In genomic region chr5:142410348-142410747, GRCm38 (mm10) we compare ENCODE assay signal across 18 mouse cellular contexts. TPM values are rescaled to one million over a fixed set of nuclear protein-coding genes. Genes with fewer than 3 reads are reported as not detected.
DNase-seq lines count a peak whose midpoint lies in the region; ATAC-seq and TF ChIP-seq lines count a peak whose summit lies in the region.
"Had no signal": no experiment of that assay in that cellular context is flagged by ENCODE, and none has a peak within 500 bp of the region (broad histone marks: within the 10 kb centered on the region; RNA-seq: fewer than 3 reads in every experiment).

No protein-coding gene starts in this region.

- H3K9me3 ChIP-seq in forebrain, embryonic 10.5 days = no peaks in the 10 kb centered on the region
- H3K9me3 ChIP-seq in forebrain, embryonic 11.5 days (ENCODE audit: control insufficient read depth, low read length) = no peaks in the 10 kb centered on the region
- H3K9me3 ChIP-seq in hindbrain, embryonic 13.5 days = no peaks in the 10 kb centered on the region
- no peaks in the 10 kb centered on the region for H3K9me3 ChIP-seq in hindbrain, embryonic 16.5 days (ENCODE audit: control insufficient read depth, low read length)
- no peaks in the 10 kb centered on the region for H3K9me3 ChIP-seq in embryonic facial prominence, embryonic 15.5 days (replicated peaks)
- H3K9me3 ChIP-seq in midbrain, postnatal 0 days (ENCODE audit: low read length) = no peaks in the 10 kb centered on the region

- no peak overlapping the region for H3K9ac ChIP-seq in forebrain, embryonic 11.5 days (ENCODE audit: low read length)
- peak overlapping the region; percentile 39; the same call in 1 of the 2 replicates for H3K9ac ChIP-seq in hindbrain, embryonic 13.5 days
- H3K9ac ChIP-seq in hindbrain, embryonic 16.5 days (ENCODE audit: low read depth, low read length) = no peak overlapping the region
- no peak overlapping the region for H3K9ac ChIP-seq in embryonic facial prominence, embryonic 15.5 days
- 0 out of 2 replicates have a peak overlapping the region, but pooled peaks have one; percentile 29 for H3K9ac ChIP-seq in midbrain, postnatal 0 days (replicated peaks; ENCODE audit: low read length, poor library complexity, severe bottlenecking)
- H3K9ac ChIP-seq: liver, postnatal 0 days had no signal

- H3K4me3 ChIP-seq in forebrain, embryonic 10.5 days = no peak overlapping the region
- no peak overlapping the region for H3K4me3 ChIP-seq in forebrain, embryonic 11.5 days (ENCODE audit: low read depth, low read length)
- no peak overlapping the region for H3K4me3 ChIP-seq in hindbrain, embryonic 13.5 days
- no peak overlapping the region for H3K4me3 ChIP-seq in hindbrain, embryonic 16.5 days (ENCODE audit: low read length)
- no peak overlapping the region for H3K4me3 ChIP-seq in embryonic facial prominence, embryonic 15.5 days (replicated peaks)
- no peak overlapping the region for H3K4me3 ChIP-seq in midbrain, postnatal 0 days (ENCODE audit: low read depth, low read length)
- H3K4me3 ChIP-seq: heart, adult 2 months had no signal

- no peak for ATAC-seq in forebrain, embryonic 11.5 days (replicated peaks; ENCODE audit: low FRiP score)
- ATAC-seq in hindbrain, embryonic 13.5 days (ENCODE audit: low FRiP score) = no peak
- ATAC-seq in hindbrain, embryonic 16.5 days = no peak
- no peak for ATAC-seq in embryonic facial prominence, embryonic 15.5 days (ENCODE audit: insufficient number of reproducible peaks, low FRiP score, low TSS enrichment, low read depth)
- no peak for ATAC-seq in midbrain, postnatal 0 days (ENCODE audit: low FRiP score)
- ATAC-seq: activated CD4-positive, CD25-positive, alpha-beta regulatory T cell, adult 4 months; liver, postnatal 0 days had no signal

- H3K27ac ChIP-seq in forebrain, embryonic 10.5 days = peak overlapping the region; percentile 54; the same call in 1 of the 2 replicates
- no peak overlapping the region for H3K27ac ChIP-seq in forebrain, embryonic 11.5 days (ENCODE audit: low read depth, low read length)
- peak overlapping the region; percentile 58 for H3K27ac ChIP-seq in hindbrain, embryonic 13.5 days
- no peak overlapping the region for H3K27ac ChIP-seq in hindbrain, embryonic 16.5 days (ENCODE audit: low read depth, low read length)
- H3K27ac ChIP-seq in embryonic facial prominence, embryonic 15.5 days (replicated peaks) = peak overlapping the region; percentile 58; the same call in 1 of the 2 replicates
- H3K27ac ChIP-seq in midbrain, postnatal 0 days (ENCODE audit: low read depth, low read length) = no peak overlapping the region
- H3K27ac ChIP-seq: heart, adult 2 months; stomach, postnatal 0 days had no signal

- H3K27me3 ChIP-seq in forebrain, embryonic 10.5 days (ENCODE audit: poor library complexity, severe bottlenecking) = no peaks in the 10 kb centered on the region
- H3K27me3 ChIP-seq in forebrain, embryonic 11.5 days (ENCODE audit: control insufficient read depth, insufficient read depth, low read length) = no peaks in the 10 kb centered on the region
- no peaks in the 10 kb centered on the region for H3K27me3 ChIP-seq in hindbrain, embryonic 13.5 days
- H3K27me3 ChIP-seq in hindbrain, embryonic 16.5 days (replicated peaks; ENCODE audit: control insufficient read depth, insufficient read depth, low read length) = no peaks in the 10 kb centered on the region
- H3K27me3 ChIP-seq in embryonic facial prominence, embryonic 15.5 days = no peaks in the 10 kb centered on the region
- H3K27me3 ChIP-seq in midbrain, postnatal 0 days (ENCODE audit: insufficient read depth, low read length) = no peaks in the 10 kb centered on the region
- H3K27me3 ChIP-seq: CH12.LX had no signal

- peaks cover 65% of the 10 kb centered on the region for H3K36me3 ChIP-seq in forebrain, embryonic 10.5 days (replicated peaks)
- no peaks in the 10 kb centered on the region for H3K36me3 ChIP-seq in forebrain, embryonic 11.5 days (ENCODE audit: control insufficient read depth, insufficient read depth, low read length)
- H3K36me3 ChIP-seq in hindbrain, embryonic 13.5 days = peaks cover 11% of the 10 kb centered on the region
- H3K36me3 ChIP-seq in hindbrain, embryonic 16.5 days (ENCODE audit: control insufficient read depth, insufficient read depth, low read length) = no peaks in the 10 kb centered on the region
- peaks cover 5% of the 10 kb centered on the region for H3K36me3 ChIP-seq in embryonic facial prominence, embryonic 15.5 days
- H3K36me3 ChIP-seq in midbrain, postnatal 0 days (ENCODE audit: insufficient read depth, low read length) = peaks cover 7% of the 10 kb centered on the region

- H3K4me1 ChIP-seq in forebrain, embryonic 10.5 days = peaks cover 76% of the 10 kb centered on the region
- H3K4me1 ChIP-seq in forebrain, embryonic 11.5 days (replicated peaks; ENCODE audit: control insufficient read depth, insufficient read depth, low read length) = peaks cover 14% of the 10 kb centered on the region; the same call in 1 of the 2 replicates
- H3K4me1 ChIP-seq in hindbrain, embryonic 13.5 days (replicated peaks) = peaks cover 85% of the 10 kb centered on the region
- peaks cover 14% of the 10 kb centered on the region for H3K4me1 ChIP-seq in hindbrain, embryonic 16.5 days (ENCODE audit: control insufficient read depth, insufficient read depth, low read depth, low read length)
- peaks cover 82% of the 10 kb centered on the region for H3K4me1 ChIP-seq in embryonic facial prominence, embryonic 15.5 days
- peaks cover 14% of the 10 kb centered on the region; the same call in 1 of the 2 replicates for H3K4me1 ChIP-seq in midbrain, postnatal 0 days (ENCODE audit: insufficient read depth, low read length)

- WGBS in forebrain, embryonic 10.5 days = 52% methylated on average over 7 of the region's 7 CpGs
- 59% methylated on average over 7 of the region's 7 CpGs for WGBS in forebrain, embryonic 11.5 days
- WGBS in hindbrain, embryonic 13.5 days = 52% methylated on average over 7 of the region's 7 CpGs
- 44% methylated on average over 7 of the region's 7 CpGs for WGBS in hindbrain, embryonic 16.5 days
- WGBS in embryonic facial prominence, embryonic 15.5 days = 31% methylated on average over 7 of the region's 7 CpGs
- 40% methylated on average over 7 of the region's 7 CpGs for WGBS in midbrain, postnatal 0 days

- no peak for TF ChIP-seq CTCF in midbrain, postnatal 0 days (IDR thresholded peaks at IDR 0.05)

- no peak for DNase-seq in forebrain, embryonic 10.5 days (ENCODE audit: extremely low spot score, low spot score)
- DNase-seq in forebrain, embryonic 11.5 days (ENCODE audit: low spot score) = no peak
- DNase-seq in midbrain, postnatal 0 days (ENCODE audit: low spot score) = no peak
- no peak for DNase-seq in kidney, postnatal 10 days
- DNase-seq in urinary bladder, postnatal 14 days (ENCODE audit: low spot score) = no peak
- DNase-seq: adrenal gland, postnatal 25 days; cerebellum, adult 9-11 months; heart, adult 2 months; kidney, adult 2 months; liver, postnatal 0 days; lung, postnatal 36 days; thymus, postnatal 14 days had no signal

- no peak overlapping the region for H3K4me2 ChIP-seq in forebrain, embryonic 11.5 days (ENCODE audit: low read depth, low read length, severe bottlenecking)
- no peak overlapping the region for H3K4me2 ChIP-seq in hindbrain, embryonic 13.5 days
- no peak overlapping the region for H3K4me2 ChIP-seq in hindbrain, embryonic 16.5 days (ENCODE audit: low read length)
- H3K4me2 ChIP-seq in embryonic facial prominence, embryonic 15.5 days (replicated peaks) = no peak overlapping the region
- H3K4me2 ChIP-seq in midbrain, postnatal 0 days (ENCODE audit: low read depth, low read length, poor library complexity, severe bottlenecking) = no peak overlapping the region

RNA-seq across cellular contexts. Expression of gene Foxk1, which starts 9.1 kb away (rescaled TPM):
- polyA plus RNA-seq in forebrain, embryonic 10.5 days (2016; fragmentation: Nextera tagmentation; extraction: Ambion mirVana) = 4.3 and 5.2 TPM in 2 replicates
- polyA plus RNA-seq in forebrain, embryonic 11.5 days (2014; fragmentation: Nextera tagmentation; extraction: Ambion mirVana) = 5.0 and 6.1 TPM in 2 replicates
- polyA plus RNA-seq in hindbrain, embryonic 13.5 days (2015; fragmentation: Nextera tagmentation; extraction: Ambion mirVana) = 5.3 and 5.6 TPM in 2 replicates
- polyA plus RNA-seq in hindbrain, embryonic 16.5 days (2015; fragmentation: Nextera tagmentation; extraction: Ambion mirVana) = 3.1 and 5.1 TPM in 2 replicates
- polyA plus RNA-seq in embryonic facial prominence, embryonic 15.5 days (2015; fragmentation: Nextera tagmentation; extraction: Ambion mirVana) = 6.5 and 6.6 TPM in 2 replicates
- total RNA-seq in midbrain, postnatal 0 days (2014; rRNA removed) = 28.0 and 30.0 TPM in 2 replicates
- polyA plus RNA-seq in midbrain, postnatal 0 days (2015; fragmentation: Nextera tagmentation; extraction: Ambion mirVana) = 4.9 and 7.1 TPM in 2 replicates

RNA-seq across cellular contexts. Expression of gene Ap5z1, which starts 53.4 kb away (rescaled TPM):
- polyA plus RNA-seq in forebrain, embryonic 10.5 days (2016; fragmentation: Nextera tagmentation; extraction: Ambion mirVana) = 10.6 and 12.5 TPM in 2 replicates
- polyA plus RNA-seq in forebrain, embryonic 11.5 days (2014; fragmentation: Nextera tagmentation; extraction: Ambion mirVana) = 12.8 and 13.1 TPM in 2 replicates
- 12.8 and 15.2 TPM in 2 replicates for polyA plus RNA-seq in hindbrain, embryonic 13.5 days (2015; fragmentation: Nextera tagmentation; extraction: Ambion mirVana)
- 12.3 and 13.7 TPM in 2 replicates for polyA plus RNA-seq in hindbrain, embryonic 16.5 days (2015; fragmentation: Nextera tagmentation; extraction: Ambion mirVana)
- polyA plus RNA-seq in embryonic facial prominence, embryonic 15.5 days (2015; fragmentation: Nextera tagmentation; extraction: Ambion mirVana) = 9.9 and 11.8 TPM in 2 replicates
- 11.5 and 15.3 TPM in 2 replicates for total RNA-seq in midbrain, postnatal 0 days (2014; rRNA removed)
- polyA plus RNA-seq in midbrain, postnatal 0 days (2015; fragmentation: Nextera tagmentation; extraction: Ambion mirVana) = 6.6 and 7.1 TPM in 2 replicates

Comparison
In these comparisons a context has a peak if more than half of its experiments do, and no peak if none do; other contexts are left out.
1. H3K27ac ChIP-seq: peak in forebrain, embryonic 10.5 days (single experiment), hindbrain, embryonic 13.5 days (single experiment) and embryonic facial prominence, embryonic 15.5 days (single experiment); none in forebrain, embryonic 11.5 days (single experiment), hindbrain, embryonic 16.5 days (single experiment) and midbrain, postnatal 0 days (single experiment).
2. H3K9ac ChIP-seq: peak in hindbrain, embryonic 13.5 days (single experiment) and midbrain, postnatal 0 days (single experiment); none in forebrain, embryonic 11.5 days (single experiment), hindbrain, embryonic 16.5 days (single experiment) and embryonic facial prominence, embryonic 15.5 days (single experiment).